Mouse (Mus musculus) brain, embryonic 14.5 days (tissue): Measurements from ENCODE around the gene Mphosph9. TPM values are rescaled to one million over a fixed set of nuclear protein-coding genes. Genes with fewer than 3 reads are reported as not detected.

Experiments used
- DNase-seq: peaks from one replicate; pipeline ENCODE4 v3.0.0-alpha.2; 2011; ENCODE audit warnings: low read depth
- CTCF ChIP-seq: fragments of 200-500 bp; IDR thresholded peaks from 2 replicates; pipeline ENCODE4 v1.5.1; 2012; ENCODE audit warnings: inconsistent platforms, mild to moderate bottlenecking, moderate library complexity, borderline replicate concordance; ENCODE audit not compliant: insufficient read depth, insufficient read length; ENCODE audit errors: extremely low read depth
- POLR2A ChIP-seq: fragments of 200-500 bp; IDR thresholded peaks from 2 replicates; pipeline ENCODE4 v1.6.1; 2012; ENCODE audit warnings: mild to moderate bottlenecking, inconsistent platforms, borderline replicate concordance; ENCODE audit not compliant: poor library complexity, insufficient read depth, insufficient read length, severe bottlenecking; ENCODE audit errors: extremely low read depth
- polyA plus RNA-seq: library from polyadenylated mRNA; depleted of rRNA; stranded (reverse); fragments of >200 nt; gene quantifications from 2 replicates; pipeline ENCODE4 v1.2.3, GENCODE M21; 2012; rRNA removed

Gene Mphosph9
- polyA plus RNA-seq, 1 experiment, result 19.4 TPM

GRCm38 (mm10) chr5:124204127-124204794 is 123.5 kb downstream of the Mphosph9 start:
- no peak for DNase-seq
- no peak for TF ChIP-seq POLR2A
- TF ChIP-seq CTCF, result no peak

- TF ChIP-seq CTCF (no peak), POLR2A (no peak)
- DNase-seq, result no peak
Measured at GRCm38 (mm10) chr5:124203251-124203650, 124.5 kb downstream of the Mphosph9 start.

- DNase-seq, result no peak
- TF ChIP-seq POLR2A, result no peak
- TF ChIP-seq CTCF, result no peak
Measured at GRCm38 (mm10) chr5:124202071-124202470, 125.7 kb downstream of the Mphosph9 start.

GRCm38 (mm10) chr5:124201564-124201963 is 126.2 kb downstream of the Mphosph9 start:
- no peak for DNase-seq

More at GRCm38 (mm10) chr5:124201564-124201963, 126.2 kb downstream of the Mphosph9 start:
- no peak for TF ChIP-seq POLR2A
- TF ChIP-seq CTCF, result no peak

Other genes starting within 250 kb of the Mphosph9 start
- 6.5 and 9.6 TPM in 2 replicates for gene Abcb9, start 232.2 kb downstream of the Mphosph9 start, polyA plus RNA-seq
- 38.1 and 47.2 TPM in 2 replicates for gene Ogfod2, start 215.7 kb downstream of the Mphosph9 start, polyA plus RNA-seq
- gene Arl6ip4, start 211.9 kb downstream of the Mphosph9 start, polyA plus RNA-seq, result 64.5 and 67.8 TPM in 2 replicates
- 51.9 and 61.2 TPM in 2 replicates for gene Pitpnm2, start 78.2 kb downstream of the Mphosph9 start, polyA plus RNA-seq
- 10.8 and 13.3 TPM in 2 replicates for gene 2810006K23Rik, start 117 bp upstream of the Mphosph9 start, polyA plus RNA-seq
- 303 and 477 TPM in 2 replicates for gene Cdk2ap1, start 35.1 kb upstream of the Mphosph9 start, polyA plus RNA-seq
- 42.1 and 53.2 TPM in 2 replicates for gene Sbno1, start 98.0 kb upstream of the Mphosph9 start, polyA plus RNA-seq
- gene Kmt5a, start 112.0 kb upstream of the Mphosph9 start, polyA plus RNA-seq, result 69.9 and 70.8 TPM in 2 replicates
- gene Rilpl2, start 150.4 kb upstream of the Mphosph9 start, polyA plus RNA-seq, result 22.7 and 24.4 TPM in 2 replicates
- 9.4 and 13.8 TPM in 2 replicates for gene Snrnp35, start 155.2 kb upstream of the Mphosph9 start, polyA plus RNA-seq
- gene Rilpl1, start 203.4 kb upstream of the Mphosph9 start, polyA plus RNA-seq, result 8.4 and 11.7 TPM in 2 replicates
- gene Tmed2, start 212.7 kb upstream of the Mphosph9 start, polyA plus RNA-seq, result 142 and 146 TPM in 2 replicates
- 31.8 and 32.3 TPM in 2 replicates for gene Ddx55, start 224.9 kb upstream of the Mphosph9 start, polyA plus RNA-seq